Mouse (Mus musculus): ENCODE results near the gene 2410137M14Rik. TPM values are rescaled to one million over a fixed set of nuclear protein-coding genes. Genes with fewer than 3 reads are reported as not detected.

The 2410137M14Rik gene
- polyA plus RNA-seq, 1 experiment from 2014 or later, result not detected

GRCm38 (mm10) chr17:37009460-37010042, 28.5 kb upstream of the 2410137M14Rik start:
- TF ChIP-seq EP300 (optimal IDR thresholded peaks at IDR 0.05) (no peak), CTCF (IDR thresholded peaks at IDR 0.05; ENCODE audit: low read depth) (no peak)
- H3K9ac ChIP-seq (ENCODE audit: low read length), result no peak overlapping the region
- DNase-seq (ENCODE audit: low spot score) (no peak), ATAC-seq (ENCODE audit: low FRiP score, low TSS enrichment) (no peak)
- H3K9me3 ChIP-seq (ENCODE audit: control insufficient read depth, low read length), result no peaks in the 10 kb centered on the region
- no peak overlapping the region for H3K4me2 ChIP-seq (replicated peaks; ENCODE audit: low read depth)
- WGBS, result 91% methylated on average over 17 of the region's 17 CpGs
- H3K27me3 ChIP-seq (ENCODE audit: control insufficient read depth, insufficient read depth, low read length), result no peaks in the 10 kb centered on the region
- no peak overlapping the region for H3K27ac ChIP-seq (replicated peaks)
- H3K4me1 ChIP-seq (replicated peaks; ENCODE audit: control insufficient read depth, insufficient read depth), result no peaks in the 10 kb centered on the region
- H3K4me3 ChIP-seq (ENCODE audit: low read depth, low read length), result no peak overlapping the region
- peaks cover 6% of the 10 kb centered on the region for H3K36me3 ChIP-seq (ENCODE audit: control insufficient read depth, insufficient read depth, low read length)

GRCm38 (mm10) chr17:37008161-37008560, 27.1 kb upstream of the 2410137M14Rik start:
- H3K27me3 ChIP-seq (ENCODE audit: control insufficient read depth, insufficient read depth, low read length), result no peaks in the 10 kb centered on the region
- TF ChIP-seq EP300 (optimal IDR thresholded peaks at IDR 0.05) (no peak), CTCF (IDR thresholded peaks at IDR 0.05; ENCODE audit: low read depth) (no peak)
- WGBS, result 83% methylated on average over 6 of the region's 6 CpGs
- no peak overlapping the region for H3K27ac ChIP-seq (replicated peaks)
- no peak overlapping the region for H3K9ac ChIP-seq (ENCODE audit: low read length)
- H3K4me1 ChIP-seq (replicated peaks; ENCODE audit: control insufficient read depth, insufficient read depth), result no peaks in the 10 kb centered on the region
- DNase-seq (ENCODE audit: low spot score) (no peak), ATAC-seq (ENCODE audit: low FRiP score, low TSS enrichment) (no peak)
- H3K4me3 ChIP-seq (ENCODE audit: low read depth, low read length), result no peak overlapping the region
- peaks cover 6% of the 10 kb centered on the region for H3K36me3 ChIP-seq (ENCODE audit: control insufficient read depth, insufficient read depth, low read length)
- H3K9me3 ChIP-seq (ENCODE audit: control insufficient read depth, low read length), result no peaks in the 10 kb centered on the region
- no peak overlapping the region for H3K4me2 ChIP-seq (replicated peaks; ENCODE audit: low read depth)

GRCm38 (mm10) chr17:37003366-37003765, 22.3 kb upstream of the 2410137M14Rik start:
- H3K4me1 ChIP-seq (replicated peaks; ENCODE audit: control insufficient read depth, insufficient read depth), result no peaks in the 10 kb centered on the region
- ATAC-seq (ENCODE audit: low FRiP score, low TSS enrichment) (no peak), DNase-seq (ENCODE audit: low spot score) (no peak)
- peak overlapping the region; percentile 59 for H3K4me3 ChIP-seq (ENCODE audit: low read depth, low read length)
- 0 out of 2 replicates have a peak, but pooled peaks cover 3% of the 10 kb centered on the region for H3K36me3 ChIP-seq (ENCODE audit: control insufficient read depth, insufficient read depth, low read length)
- no peak for TF ChIP-seq EP300 (optimal IDR thresholded peaks at IDR 0.05)
- no peak for TF ChIP-seq CTCF (IDR thresholded peaks at IDR 0.05; ENCODE audit: low read depth)
- H3K4me2 ChIP-seq (replicated peaks; ENCODE audit: low read depth), result peak overlapping the region; percentile 90
- no peaks in the 10 kb centered on the region for H3K9me3 ChIP-seq (ENCODE audit: control insufficient read depth, low read length)
- no peak overlapping the region for H3K27ac ChIP-seq (replicated peaks)
- 30% methylated on average over 4 of the region's 4 CpGs for WGBS
- H3K9ac ChIP-seq (ENCODE audit: low read length), result no peak overlapping the region
- no peaks in the 10 kb centered on the region for H3K27me3 ChIP-seq (ENCODE audit: control insufficient read depth, insufficient read depth, low read length)

GRCm38 (mm10) chr17:37002364-37003330, 21.6 kb upstream of the 2410137M14Rik start:
- peak overlapping the region; percentile 90 for H3K4me2 ChIP-seq (replicated peaks; ENCODE audit: low read depth)
- H3K9me3 ChIP-seq (ENCODE audit: control insufficient read depth, low read length), result no peaks in the 10 kb centered on the region
- TF ChIP-seq EP300 (optimal IDR thresholded peaks at IDR 0.05), result no peak
- no peak for TF ChIP-seq CTCF (IDR thresholded peaks at IDR 0.05; ENCODE audit: low read depth)
- peak overlapping the region; percentile 59 for H3K4me3 ChIP-seq (ENCODE audit: low read depth, low read length)
- H3K9ac ChIP-seq (ENCODE audit: low read length), result peak overlapping the region; percentile 82
- peak overlapping the region; percentile 79 for H3K27ac ChIP-seq (replicated peaks)
- H3K27me3 ChIP-seq (ENCODE audit: control insufficient read depth, insufficient read depth, low read length), result no peaks in the 10 kb centered on the region
- peak; percentile 54 for DNase-seq (ENCODE audit: low spot score)
- H3K4me1 ChIP-seq (replicated peaks; ENCODE audit: control insufficient read depth, insufficient read depth), result no peaks in the 10 kb centered on the region
- under 1% methylated on average over 49 of the region's 49 CpGs for WGBS
- ATAC-seq (ENCODE audit: low FRiP score, low TSS enrichment), result peak; percentile 83
- 0 out of 2 replicates have a peak, but pooled peaks cover 3% of the 10 kb centered on the region for H3K36me3 ChIP-seq (ENCODE audit: control insufficient read depth, insufficient read depth, low read length)

- H3K4me1 ChIP-seq (replicated peaks; ENCODE audit: control insufficient read depth, insufficient read depth), result no peaks in the 10 kb centered on the region
- ATAC-seq (ENCODE audit: low FRiP score, low TSS enrichment), result no peak
- TF ChIP-seq CTCF (IDR thresholded peaks at IDR 0.05; ENCODE audit: low read depth) (no peak), EP300 (optimal IDR thresholded peaks at IDR 0.05) (no peak)
- WGBS, result 94% methylated on average over 7 of the region's 7 CpGs
- H3K27ac ChIP-seq (replicated peaks), result no peak within 1 kb of the TSS
- no peaks in the 10 kb centered on the region for H3K9me3 ChIP-seq (ENCODE audit: control insufficient read depth, low read length)
- H3K9ac ChIP-seq (ENCODE audit: low read length), result no peak within 1 kb of the TSS
- H3K4me2 ChIP-seq (replicated peaks; ENCODE audit: low read depth), result no peak within 1 kb of the TSS
- DNase-seq (ENCODE audit: low spot score), result no peak
- no peaks in the 10 kb centered on the region for H3K27me3 ChIP-seq (ENCODE audit: control insufficient read depth, insufficient read depth, low read length)
- peak within 1 kb of the TSS; percentile 59; the same call in 1 of the 2 replicates for H3K4me3 ChIP-seq (ENCODE audit: low read depth, low read length)
- no peaks in the 10 kb centered on the region for H3K36me3 ChIP-seq (ENCODE audit: control insufficient read depth, insufficient read depth, low read length)
Observed at GRCm38 (mm10) chr17:37000863-37001262, 19.8 kb upstream of the 2410137M14Rik start, which contains the start of gene Zfp57. Gene Zfp57 (plus strand): TSS chr17:37001163.

Data from stomach, postnatal 0 days (tissue).